Mouse (Mus musculus) neural tube, embryonic 12.5 days (tissue): ENCODE data around the gene Cacna2d2. TPM values are rescaled to one million over a fixed set of nuclear protein-coding genes. Genes with fewer than 3 reads are reported as not detected.

Source experiments
- ATAC-seq: fragments of 200-750 bp; cut with Nextera tagmentation; 2 replicates; pipeline ENCODE4 v1.8.0; 2017; ENCODE audit warnings: low read depth, mild to moderate bottlenecking, moderate TSS enrichment, moderate library complexity; ENCODE audit not compliant: low FRiP score
- H3K27ac ChIP-seq: fragments of 300-500 bp; sonication (generic); 2 replicates; pipeline ENCODE4 v1.5.1; 2016
- H3K27me3 ChIP-seq: fragments of 300-500 bp; sonication (generic); replicated peaks from 2 replicates; pipeline ENCODE4 v1.6.1; 2016; ENCODE audit warnings: mild to moderate bottlenecking
- H3K36me3 ChIP-seq: fragments of 300-500 bp; sonication (generic); 2 replicates; pipeline ENCODE4 v1.6.1; 2016; ENCODE audit warnings: mild to moderate bottlenecking
- H3K4me1 ChIP-seq: fragments of 300-500 bp; sonication (generic); 2 replicates; pipeline ENCODE4 v1.6.1; 2016
- H3K4me2 ChIP-seq: fragments of 300-500 bp; sonication (generic); replicated peaks from 2 replicates; pipeline ENCODE4 v1.6.1; 2016; ENCODE audit warnings: mild to moderate bottlenecking
- H3K4me3 ChIP-seq: fragments of 300-500 bp; sonication (generic); 2 replicates; pipeline ENCODE4 v1.5.1; 2016
- H3K9ac ChIP-seq: fragments of 300-500 bp; sonication (generic); 2 replicates; pipeline ENCODE4 v1.6.1; 2016; ENCODE audit warnings: mild to moderate bottlenecking
- H3K9me3 ChIP-seq: fragments of 300-500 bp; sonication (generic); 2 replicates; pipeline ENCODE4 v1.6.1; 2016; ENCODE audit warnings: mild to moderate bottlenecking
- WGBS: fragments of 180-500 bp; shearing (Covaris S2); methylation state at CpG from one replicate; pipeline ENCODE4 v1.1.7; 2016; 5-methylcytosine and 5-hydroxymethylcytosine counted together
- polyA plus RNA-seq: library from polyadenylated mRNA; unstranded; fragments of >200 nt; fragmentation: Nextera tagmentation; extraction: Ambion mirVana; gene quantifications from 2 replicates; pipeline ENCODE4 v1.2.1, GENCODE M21; 2016

Cacna2d2 gene
- 5.4 and 5.8 TPM in 2 replicates for polyA plus RNA-seq

DNA sequence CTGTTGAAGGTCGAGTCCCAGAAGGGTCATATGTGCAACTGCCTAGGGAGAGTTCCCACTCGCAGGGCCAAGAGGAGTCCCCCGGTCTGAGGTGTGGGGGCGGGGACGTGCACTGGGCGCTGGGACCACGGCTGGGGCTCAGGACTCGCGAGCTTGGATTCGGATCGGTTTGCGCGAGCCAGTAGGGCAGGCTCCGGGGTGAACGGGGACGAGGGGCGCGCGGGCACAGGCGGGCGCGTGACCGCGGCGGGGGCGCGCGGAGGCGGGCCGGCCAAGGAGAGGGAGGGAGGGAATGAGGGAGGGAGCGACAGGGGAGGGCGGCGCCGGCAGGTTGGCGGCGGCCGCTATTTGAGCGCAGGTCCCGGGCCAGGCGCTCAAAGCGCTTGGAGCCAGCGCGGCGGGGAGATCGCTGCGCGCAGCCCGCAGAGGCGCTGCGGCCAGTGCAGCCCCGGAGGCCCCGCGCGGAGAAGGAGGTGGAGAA, at the start of gene Cacna2d2:
Gene Cacna2d2 (plus strand): TSS at position 122 of the 481 bp plus-strand sequence.
- peak; percentile 67 for ATAC-seq
- Histone ChIP-seq H3K4me2 (peak within 1 kb of the TSS; percentile 93), H3K4me1 (peaks cover 28% of the 10 kb centered on the region), H3K4me3 (peak within 1 kb of the TSS; percentile 92), H3K9me3 (no peaks in the 10 kb centered on the region), H3K27ac (peak within 1 kb of the TSS; percentile 37; the same call in 1 of the 2 replicates), H3K9ac (peak within 1 kb of the TSS; percentile 84), H3K36me3 (no peaks in the 10 kb centered on the region), H3K27me3 (peaks cover 63% of the 10 kb centered on the region)
- WGBS = under 1% methylated on average over 38 of the region's 54 CpGs

DNA sequence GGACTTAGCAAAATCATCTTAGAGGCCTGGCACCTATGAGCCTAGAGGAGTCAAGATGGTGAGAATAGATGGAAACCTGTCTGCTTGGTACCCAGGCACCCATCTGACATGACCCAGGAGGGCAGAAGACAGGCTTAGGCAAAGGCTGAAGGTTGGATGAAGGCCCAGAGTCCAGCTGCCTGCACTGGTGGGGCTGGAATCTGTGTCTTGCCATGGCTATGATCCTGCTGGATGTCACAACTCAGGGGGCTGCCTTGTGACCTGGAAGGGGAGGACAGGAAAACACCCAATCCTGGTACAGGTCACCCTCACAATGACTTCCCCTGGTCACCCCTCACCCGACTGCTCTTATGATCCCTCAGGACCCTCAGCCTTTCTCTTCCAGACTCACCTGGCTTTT, 44.6 kb upstream of the Cacna2d2 start:
- H3K4me3 ChIP-seq = no peak overlapping the region
- ATAC-seq = no peak
- WGBS = 72% methylated on average over 1 of the region's 1 CpGs
- H3K36me3 ChIP-seq = no peaks in the 10 kb centered on the region
- no peak overlapping the region for H3K27ac ChIP-seq
- H3K4me1 ChIP-seq = no peaks in the 10 kb centered on the region
- no peak overlapping the region for H3K9ac ChIP-seq
- no peak overlapping the region for H3K4me2 ChIP-seq
- no peaks in the 10 kb centered on the region for H3K9me3 ChIP-seq
- H3K27me3 ChIP-seq = no peaks in the 10 kb centered on the region

DNA sequence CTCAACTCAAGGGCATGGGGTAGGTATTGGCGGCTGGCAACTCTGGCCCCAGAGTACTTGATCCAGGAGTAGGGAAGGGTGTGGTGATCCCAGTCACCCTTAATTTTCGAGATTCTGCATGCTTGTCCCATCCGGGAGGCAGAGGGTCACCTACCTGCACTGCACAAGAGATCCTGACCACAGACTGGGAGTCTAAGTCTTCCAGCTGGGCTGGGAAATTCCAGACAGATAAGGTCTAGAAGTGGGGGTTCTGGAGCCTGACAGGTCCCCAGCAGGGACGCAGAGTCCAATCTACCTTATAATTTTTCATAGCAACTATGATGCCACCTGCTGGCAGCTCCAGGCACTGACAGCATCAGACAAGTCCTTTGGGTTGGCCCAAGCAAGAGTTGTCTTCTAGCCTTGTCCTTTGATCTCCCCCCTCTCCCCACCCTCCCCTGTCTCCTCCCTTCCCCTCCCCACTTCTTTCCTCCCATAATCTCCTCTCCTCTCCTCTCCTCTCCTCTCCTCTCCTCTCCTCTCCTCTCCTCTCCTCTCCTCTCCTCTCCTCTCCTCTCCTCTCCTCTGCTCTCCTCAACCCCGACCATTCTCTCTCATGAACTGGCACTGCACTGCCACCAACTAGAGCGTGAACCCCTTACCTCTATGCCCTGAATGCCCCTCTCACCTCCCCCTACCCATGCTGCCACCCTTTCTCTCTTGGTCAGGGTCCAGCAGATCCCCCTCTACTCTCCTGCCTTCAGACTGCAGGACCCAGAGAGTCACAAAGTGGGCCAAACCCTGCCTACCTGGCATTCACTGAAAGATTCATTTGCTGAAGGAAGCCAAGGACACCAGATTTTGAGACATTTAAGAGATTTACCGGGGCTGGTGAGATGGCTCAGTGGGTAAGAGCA, 43.3 kb upstream of the Cacna2d2 start:
- H3K4me2 ChIP-seq = no peak overlapping the region
- no peaks in the 10 kb centered on the region for H3K9me3 ChIP-seq
- H3K36me3 ChIP-seq = no peaks in the 10 kb centered on the region
- no peak for ATAC-seq
- H3K27me3 ChIP-seq = no peaks in the 10 kb centered on the region
- H3K4me1 ChIP-seq = peaks cover 6% of the 10 kb centered on the region; the same call in 1 of the 2 replicates
- no peak overlapping the region for H3K9ac ChIP-seq
- no peak overlapping the region for H3K4me3 ChIP-seq
- no peak overlapping the region for H3K27ac ChIP-seq
- 58% methylated on average over 7 of the region's 7 CpGs for WGBS

DNA sequence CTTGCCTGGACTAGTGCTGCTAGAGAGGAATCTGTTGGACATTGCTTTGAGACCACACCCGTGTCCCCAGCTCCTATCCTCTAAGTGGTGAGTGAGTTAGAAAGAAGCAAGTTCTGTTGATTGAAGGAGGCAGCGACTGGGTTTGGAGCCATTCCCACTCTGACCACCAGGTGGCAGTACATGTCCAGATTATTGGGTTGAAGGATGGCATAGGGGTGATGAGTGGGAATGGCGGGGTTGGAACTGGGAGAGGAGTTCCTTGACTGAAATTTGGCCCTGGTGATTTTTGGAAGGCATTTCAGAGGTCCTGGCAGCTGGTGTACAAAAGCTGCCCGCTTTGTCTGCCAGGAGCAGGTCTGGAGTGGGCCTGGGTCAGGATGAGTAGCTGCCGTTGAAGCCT, 41.8 kb upstream of the Cacna2d2 start:
- H3K4me1 ChIP-seq = peaks cover 11% of the 10 kb centered on the region; the same call in 1 of the 2 replicates
- no peak overlapping the region for H3K9ac ChIP-seq
- 0 out of 2 replicates have a peak, but pooled peaks have one; percentile 14 for ATAC-seq
- H3K4me2 ChIP-seq = no peak overlapping the region
- no peaks in the 10 kb centered on the region for H3K9me3 ChIP-seq
- no peak overlapping the region for H3K4me3 ChIP-seq
- no peaks in the 10 kb centered on the region for H3K36me3 ChIP-seq
- no peak overlapping the region for H3K27ac ChIP-seq
- WGBS = 18% methylated on average over 5 of the region's 5 CpGs
- H3K27me3 ChIP-seq = no peaks in the 10 kb centered on the region

DNA sequence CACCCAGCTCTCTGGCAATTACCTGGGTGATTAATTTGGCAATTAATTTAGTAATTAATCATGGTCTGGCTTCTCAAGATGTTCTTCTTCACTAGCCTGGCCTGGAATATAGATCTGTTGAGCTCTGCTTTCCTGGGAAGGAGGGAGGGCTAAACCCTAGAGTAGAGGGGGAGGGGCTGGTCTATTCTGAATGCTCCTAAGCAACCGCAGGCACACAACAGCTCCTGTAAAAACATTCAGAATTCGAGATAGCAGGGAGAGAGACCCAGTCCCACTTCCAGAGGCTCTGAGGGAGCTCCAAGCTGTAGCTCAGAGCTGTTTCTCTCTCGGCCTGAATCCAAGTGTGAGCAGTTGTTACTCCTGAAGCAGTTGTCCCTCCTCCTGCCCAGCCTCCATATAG, 38.4 kb upstream of the Cacna2d2 start:
- H3K27ac ChIP-seq = no peak overlapping the region
- no peak overlapping the region for H3K9ac ChIP-seq
- H3K36me3 ChIP-seq = no peaks in the 10 kb centered on the region
- H3K4me2 ChIP-seq = no peak overlapping the region
- no peak overlapping the region for H3K4me3 ChIP-seq
- WGBS = 21% methylated on average over 3 of the region's 3 CpGs
- H3K9me3 ChIP-seq = no peaks in the 10 kb centered on the region
- peaks cover 11% of the 10 kb centered on the region; the same call in 1 of the 2 replicates for H3K4me1 ChIP-seq
- peaks cover 10% of the 10 kb centered on the region; the same call in 1 of the 2 replicates for H3K27me3 ChIP-seq
- no peak for ATAC-seq

DNA sequence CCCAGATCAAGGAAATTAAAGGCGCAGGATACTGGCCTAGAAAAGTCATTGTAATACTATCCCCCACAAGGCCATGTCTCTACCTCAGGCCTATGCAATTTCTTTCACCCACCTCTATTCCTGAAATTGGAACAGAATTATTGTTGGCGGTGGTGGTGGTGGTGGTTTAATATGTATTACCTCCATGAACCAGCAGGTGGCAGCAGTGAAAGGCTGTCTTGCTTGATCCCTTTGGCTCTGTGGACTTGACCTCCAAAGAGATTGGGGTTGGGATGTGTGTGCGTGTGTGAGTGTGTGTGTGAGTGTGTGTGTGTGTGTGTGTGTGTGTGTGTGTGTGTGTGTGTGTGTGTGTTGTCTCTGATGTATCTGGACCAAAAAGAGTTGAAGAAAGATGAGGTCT, 32.8 kb upstream of the Cacna2d2 start:
- Histone ChIP-seq H3K36me3 (no peaks in the 10 kb centered on the region), H3K4me3 (no peak overlapping the region), H3K9me3 (no peaks in the 10 kb centered on the region), H3K4me2 (no peak overlapping the region), H3K9ac (no peak overlapping the region), H3K27ac (no peak overlapping the region), H3K27me3 (peaks cover 15% of the 10 kb centered on the region; the same call in 1 of the 2 replicates), H3K4me1 (peaks cover 16% of the 10 kb centered on the region)
- no peak for ATAC-seq
- 11% methylated on average over 3 of the region's 3 CpGs for WGBS

DNA sequence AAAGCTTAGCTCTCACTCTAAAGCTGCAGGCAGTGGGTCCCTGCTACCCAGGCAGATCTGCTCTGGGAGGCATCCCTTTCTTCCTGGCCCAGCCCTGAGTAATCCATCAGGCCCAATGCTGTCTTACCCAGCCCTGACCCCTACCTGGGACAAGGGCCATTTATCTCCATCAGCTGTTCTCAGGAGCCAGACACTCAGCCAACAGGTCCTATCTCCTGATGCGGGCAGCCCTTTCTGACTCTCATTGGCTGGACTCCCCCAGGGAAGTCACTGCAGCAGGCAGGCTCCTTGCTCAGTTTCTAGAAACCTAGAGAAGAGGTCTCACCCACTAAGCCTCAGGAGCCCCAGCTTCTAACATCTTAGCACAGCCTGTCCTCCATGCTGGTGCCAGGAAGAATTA, 31.1 kb upstream of the Cacna2d2 start:
- no peak overlapping the region for H3K27ac ChIP-seq
- WGBS = 76% methylated on average over 1 of the region's 1 CpGs
- ATAC-seq = no peak

DNA sequence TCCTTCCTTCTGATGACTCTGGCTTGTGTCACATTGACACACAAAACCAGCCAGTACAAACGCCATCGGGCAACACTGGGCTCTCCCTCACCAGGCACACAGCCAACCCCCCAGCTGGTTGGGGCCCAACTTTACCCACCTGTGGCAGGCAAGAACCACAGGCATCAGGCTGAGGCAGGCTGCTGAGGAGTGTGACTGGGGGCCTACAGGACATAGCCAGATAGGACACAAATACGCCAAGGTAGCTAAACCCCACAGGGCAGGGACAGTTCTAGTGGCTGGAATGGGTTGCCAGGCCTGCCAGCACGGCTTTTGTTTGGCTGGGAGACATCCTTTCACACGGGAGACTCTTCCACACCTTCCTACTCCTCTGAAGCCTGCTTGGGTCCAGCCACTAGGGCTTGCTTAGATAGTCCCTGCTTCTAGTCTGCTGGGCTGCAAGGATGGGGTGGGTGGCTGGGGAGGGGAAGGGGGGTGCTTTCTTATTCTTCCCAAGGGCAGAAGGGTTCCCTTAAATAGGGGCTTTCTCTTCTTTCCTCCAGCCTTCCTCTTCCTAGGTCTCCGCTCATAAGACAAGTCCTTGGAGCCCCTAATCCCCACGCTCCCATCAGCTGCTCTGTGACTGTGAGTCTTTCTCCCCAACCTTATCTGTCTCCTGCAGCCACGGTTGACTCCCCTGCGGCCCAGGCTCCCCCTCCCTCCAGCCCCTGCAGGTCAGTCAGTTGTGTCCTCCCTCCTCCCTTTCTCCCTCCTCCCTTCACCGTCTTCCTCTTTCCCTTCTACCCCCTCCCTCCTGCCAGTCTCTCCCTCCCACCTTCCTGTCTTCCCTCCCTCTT, 29.9 kb upstream of the Cacna2d2 start:
- H3K4me1 ChIP-seq = peaks cover 16% of the 10 kb centered on the region
- no peak overlapping the region for H3K27ac ChIP-seq
- no peaks in the 10 kb centered on the region for H3K9me3 ChIP-seq
- H3K4me3 ChIP-seq = no peak overlapping the region
- H3K36me3 ChIP-seq = no peaks in the 10 kb centered on the region
- WGBS = 31% methylated on average over 10 of the region's 10 CpGs
- no peak overlapping the region for H3K4me2 ChIP-seq
- no peak for ATAC-seq
- no peak overlapping the region for H3K9ac ChIP-seq
- peaks cover 15% of the 10 kb centered on the region; the same call in 1 of the 2 replicates for H3K27me3 ChIP-seq

More for the DNA sequence above, 31.1 kb upstream of the Cacna2d2 start:
- Histone ChIP-seq H3K36me3 (no peaks in the 10 kb centered on the region), H3K4me2 (no peak overlapping the region), H3K9ac (no peak overlapping the region), H3K9me3 (no peaks in the 10 kb centered on the region), H3K4me1 (peaks cover 16% of the 10 kb centered on the region), H3K27me3 (peaks cover 15% of the 10 kb centered on the region; the same call in 1 of the 2 replicates), H3K4me3 (no peak overlapping the region)

DNA sequence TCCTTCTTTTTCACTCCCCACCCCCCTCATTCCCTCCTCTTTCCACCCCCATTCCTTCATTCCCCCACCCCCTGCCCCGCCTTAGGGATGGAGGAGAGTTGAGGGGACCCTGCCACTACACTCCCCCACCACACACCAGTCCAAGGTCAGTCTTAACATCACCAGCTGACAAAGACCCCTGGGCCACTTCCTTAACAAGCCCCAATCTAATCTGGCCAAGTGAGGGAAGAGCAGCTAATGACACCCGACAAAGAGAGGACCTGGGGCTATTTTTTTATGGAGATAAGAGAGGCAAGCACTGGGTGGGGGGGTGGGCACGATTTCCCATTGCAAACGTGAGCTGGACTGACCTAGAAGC, 29.3 kb upstream of the Cacna2d2 start:
- peaks cover 13% of the 10 kb centered on the region; the same call in 1 of the 2 replicates for H3K27me3 ChIP-seq
- no peaks in the 10 kb centered on the region for H3K36me3 ChIP-seq
- peaks cover 21% of the 10 kb centered on the region for H3K4me1 ChIP-seq
- no peak overlapping the region for H3K4me2 ChIP-seq
- no peak overlapping the region for H3K4me3 ChIP-seq
- H3K9me3 ChIP-seq = no peaks in the 10 kb centered on the region
- ATAC-seq = no peak
- no peak overlapping the region for H3K9ac ChIP-seq
- 3% methylated on average over 4 of the region's 4 CpGs for WGBS
- H3K27ac ChIP-seq = no peak overlapping the region

DNA sequence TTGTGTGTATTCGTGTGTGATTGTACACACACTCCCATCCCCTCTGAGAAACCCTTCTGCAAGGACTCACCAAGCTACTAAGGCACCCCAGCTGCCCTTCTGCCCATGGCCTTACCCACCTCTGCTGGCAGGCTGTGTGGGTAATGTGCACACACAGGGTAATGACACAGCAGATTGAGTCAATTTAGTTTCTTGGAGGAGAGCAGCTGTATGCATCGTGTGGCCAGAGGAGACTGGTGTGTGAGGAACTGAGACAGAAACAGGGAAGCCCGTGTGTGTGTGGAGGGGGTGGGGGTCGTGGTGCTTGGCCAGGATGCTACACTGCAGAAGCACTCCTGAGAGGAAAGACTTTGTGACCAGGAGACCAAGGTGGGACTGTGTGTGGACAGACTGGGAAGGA, 27.0 kb upstream of the Cacna2d2 start:
- Histone ChIP-seq H3K4me1 (peaks cover 25% of the 10 kb centered on the region), H3K27ac (no peak overlapping the region), H3K9ac (no peak overlapping the region), H3K27me3 (peaks cover 18% of the 10 kb centered on the region), H3K4me2 (no peak overlapping the region), H3K9me3 (no peaks in the 10 kb centered on the region), H3K4me3 (no peak overlapping the region), H3K36me3 (no peaks in the 10 kb centered on the region)
- ATAC-seq = no peak
- 45% methylated on average over 4 of the region's 4 CpGs for WGBS

DNA sequence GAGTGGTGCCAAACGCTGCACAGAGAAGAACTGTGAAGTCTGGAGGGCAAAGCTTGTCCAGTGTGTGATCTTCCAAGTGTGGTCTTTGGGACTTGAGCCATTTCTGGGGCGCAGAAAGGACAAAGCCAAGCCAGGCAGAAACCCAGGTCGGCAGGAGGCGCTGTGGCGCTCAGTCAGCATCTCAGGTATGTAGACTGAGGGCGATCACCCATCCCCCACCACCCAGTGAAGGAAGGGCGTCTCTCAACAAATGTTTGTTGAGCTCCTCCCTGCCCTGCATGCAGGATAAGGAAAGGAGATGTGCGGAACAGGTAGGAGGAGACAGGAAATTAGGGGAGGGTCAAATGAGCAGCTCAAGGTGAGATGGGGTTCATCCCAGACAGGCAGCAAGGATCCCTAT, 24.8 kb upstream of the Cacna2d2 start:
- no peak for ATAC-seq
- Histone ChIP-seq H3K9me3 (no peaks in the 10 kb centered on the region), H3K9ac (no peak overlapping the region), H3K4me3 (no peak overlapping the region), H3K36me3 (no peaks in the 10 kb centered on the region), H3K4me2 (no peak overlapping the region), H3K27me3 (peaks cover 31% of the 10 kb centered on the region), H3K4me1 (peaks cover 32% of the 10 kb centered on the region), H3K27ac (no peak overlapping the region)
- 7% methylated on average over 8 of the region's 8 CpGs for WGBS

DNA sequence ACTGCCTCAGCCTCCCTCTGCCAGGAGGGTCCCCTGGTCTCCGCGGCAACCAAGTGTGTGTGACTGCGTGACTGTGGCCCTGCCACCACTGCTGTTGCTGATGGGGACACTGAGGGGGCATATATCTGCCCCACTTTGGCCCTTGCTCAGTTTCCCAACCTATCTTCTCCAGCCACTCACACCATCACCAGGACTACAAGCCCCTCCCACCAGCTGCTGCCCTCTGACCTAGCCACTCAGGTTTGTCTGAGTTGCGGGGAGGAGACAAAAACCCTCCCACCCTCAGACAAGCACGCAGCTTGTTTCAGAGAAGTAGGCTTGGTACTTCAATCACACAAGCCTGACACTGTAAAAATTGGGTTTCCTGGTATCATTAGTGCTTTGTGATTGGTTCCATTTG, 24.0 kb upstream of the Cacna2d2 start:
- Histone ChIP-seq H3K4me2 (no peak overlapping the region), H3K27me3 (peaks cover 39% of the 10 kb centered on the region), H3K27ac (no peak overlapping the region), H3K9ac (no peak overlapping the region), H3K9me3 (no peaks in the 10 kb centered on the region), H3K4me1 (peaks cover 24% of the 10 kb centered on the region), H3K4me3 (no peak overlapping the region), H3K36me3 (no peaks in the 10 kb centered on the region)
- 17% methylated on average over 5 of the region's 5 CpGs for WGBS
- ATAC-seq = no peak
